Mouse (Mus musculus): ENCODE data around the gene Chat. TPM values are rescaled to one million over a fixed set of nuclear protein-coding genes. Genes with fewer than 3 reads are reported as not detected.

The Chat gene
- polyA plus RNA-seq, 1 experiment: not detected

DNA sequence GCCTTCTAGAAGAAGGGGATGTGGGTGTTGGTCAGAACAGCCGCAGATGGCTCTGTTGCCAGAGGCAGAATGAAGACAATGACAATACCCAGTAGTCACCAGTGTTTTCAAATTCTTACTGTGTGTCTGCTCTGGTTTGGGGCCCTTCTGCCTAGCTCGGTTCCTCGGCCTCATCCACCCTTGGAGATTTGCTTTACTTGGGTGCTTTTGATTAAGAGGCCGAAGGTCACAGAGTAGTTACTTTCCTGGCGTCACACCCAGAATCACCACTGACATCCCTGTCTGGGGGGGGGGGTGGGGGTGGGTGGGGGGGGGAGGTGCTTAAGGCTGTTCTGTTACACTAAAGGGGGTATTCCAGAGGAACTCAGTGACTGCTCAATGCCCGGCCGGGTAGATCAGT lies 101.4 kb downstream of the Chat start:
- no peak overlapping the region for H3K4me3 ChIP-seq (ENCODE audit: insufficient read depth, poor library complexity, severe bottlenecking)
- H3ac ChIP-seq (ENCODE audit: control insufficient read depth, insufficient read length, low read depth): no peak overlapping the region
- no peaks in the 10 kb centered on the region for H3K79me2 ChIP-seq (ENCODE audit: control insufficient read depth, insufficient read depth)
- H3K79me3 ChIP-seq (ENCODE audit: low read depth): no peaks in the 10 kb centered on the region
- TF ChIP-seq MYOD1 (IDR thresholded peaks at IDR 0.05; ENCODE audit: control insufficient read depth, insufficient read length, low read depth) (no peak), MAX (IDR thresholded peaks at IDR 0.05) (no peak), USF1 (IDR thresholded peaks at IDR 0.05; ENCODE audit: low read depth) (no peak), CEBPB (IDR thresholded peaks at IDR 0.05; ENCODE audit: low read depth) (no peak), MYOG (IDR thresholded peaks at IDR 0.05; ENCODE audit: control insufficient read depth, extremely low read depth, insufficient read length) (no peak), CTCF (IDR thresholded peaks at IDR 0.05; ENCODE audit: control insufficient read depth, insufficient read depth, insufficient read length) (no peak), FOSL1 (IDR thresholded peaks at IDR 0.05; ENCODE audit: insufficient read depth, low read length, poor library complexity, severe bottlenecking) (no peak)
- peaks cover 25% of the 10 kb centered on the region for H3K27me3 ChIP-seq (ENCODE audit: control insufficient read depth, insufficient read depth, insufficient read length)
- no peaks in the 10 kb centered on the region for H3K36me3 ChIP-seq (ENCODE audit: control insufficient read depth, insufficient read depth)

Other genes with a start within 250 kb of the Chat start
- 5.7 TPM for gene Ogdhl, start 144.0 kb downstream of the Chat start, polyA plus RNA-seq (2012; fragmentation: generic; extraction: Trizol)
- gene 1700024G13Rik, start 77.6 kb downstream of the Chat start, polyA plus RNA-seq (2012; fragmentation: generic; extraction: Trizol): not detected
- not detected for gene Slc18a3, start 1.1 kb downstream of the Chat start, polyA plus RNA-seq (2012; fragmentation: generic; extraction: Trizol)
- 3.0 TPM for gene Ercc6, start 47.5 kb upstream of the Chat start, polyA plus RNA-seq (2012; fragmentation: generic; extraction: Trizol)
- not detected for gene Prrxl1, start 133.4 kb upstream of the Chat start, polyA plus RNA-seq (2012; fragmentation: generic; extraction: Trizol)
- 0.15 TPM for gene 3425401B19Rik, start 219.3 kb upstream of the Chat start, polyA plus RNA-seq (2012; fragmentation: generic; extraction: Trizol)